Mouse (Mus musculus) limb, embryonic 14.5 days (tissue): ENCODE measurements at regions not wholly inside any gene's neighbourhood (a gene's known extent, or its start where the extent isn't known, plus 50 kb on each side); places are given as distances from the start of the nearest gene placed in this dataset.

Experiments
- ATAC-seq: fragments of 200-750 bp; cut with Nextera tagmentation; 2 replicates; pipeline ENCODE4 v1.8.0; 2017; ENCODE audit warnings: low read depth, moderate number of reproducible peaks, moderate TSS enrichment; ENCODE audit not compliant: low FRiP score
- DNase-seq: peaks from one replicate; pipeline ENCODE4 v3.0.0-alpha.2; 2015; ENCODE audit warnings: low spot score
- H3K27ac ChIP-seq: fragments of 300-500 bp; sonication (generic); replicated peaks from 2 replicates; pipeline ENCODE4 v1.5.1; 2014; ENCODE audit warnings: low read depth, mild to moderate bottlenecking, low read length, moderate library complexity, mixed read lengths
- H3K27me3 ChIP-seq: fragments of 300-500 bp; sonication (generic); 2 replicates; pipeline ENCODE4 v1.6.1; 2014; ENCODE audit warnings: low read length, mixed read lengths; ENCODE audit not compliant: control insufficient read depth, insufficient read depth
- H3K36me3 ChIP-seq: fragments of 300-500 bp; sonication (generic); 2 replicates; pipeline ENCODE4 v1.6.1; 2014; ENCODE audit warnings: mild to moderate bottlenecking, low read length, moderate library complexity, mixed read lengths; ENCODE audit not compliant: control insufficient read depth, insufficient read depth
- H3K4me1 ChIP-seq: fragments of 300-500 bp; sonication (generic); 2 replicates; pipeline ENCODE4 v1.6.1; 2014; ENCODE audit warnings: antibody characterized with exemption, low read length, mixed read lengths; ENCODE audit not compliant: control insufficient read depth, insufficient read depth
- H3K4me2 ChIP-seq: fragments of 300-500 bp; sonication (generic); replicated peaks from 2 replicates; pipeline ENCODE4 v1.6.1; 2014; ENCODE audit warnings: low read depth, mild to moderate bottlenecking, low read length, moderate library complexity; ENCODE audit not compliant: severe bottlenecking
- H3K4me3 ChIP-seq: fragments of 300-500 bp; sonication (generic); replicated peaks from 2 replicates; pipeline ENCODE4 v1.5.1; 2014; ENCODE audit warnings: low read length
- H3K9ac ChIP-seq: fragments of 300-500 bp; sonication (generic); 2 replicates; pipeline ENCODE4 v1.6.1; 2014; ENCODE audit warnings: mild to moderate bottlenecking, low read depth, low read length, moderate library complexity; ENCODE audit not compliant: severe bottlenecking
- H3K9me3 ChIP-seq: fragments of 300-500 bp; sonication (generic); 2 replicates; pipeline ENCODE4 v1.6.1; 2016; ENCODE audit warnings: low read length; ENCODE audit not compliant: control insufficient read depth
- POLR2A ChIP-seq: fragments of 200-500 bp; IDR thresholded peaks from 2 replicates; pipeline ENCODE4 v1.8.0; 2012; ENCODE audit warnings: inconsistent platforms, mild to moderate bottlenecking, moderate library complexity, borderline replicate concordance; ENCODE audit not compliant: insufficient read depth, insufficient read length; ENCODE audit errors: extremely low read depth
- WGBS: fragments of 180-500 bp; shearing (Covaris S2); extraction: QIAGEN DNeasy Blood & Tissue Kit; methylation state at CpG from one replicate; pipeline ENCODE4 v1.1.7; 2014; 5-methylcytosine and 5-hydroxymethylcytosine counted together

DNA sequence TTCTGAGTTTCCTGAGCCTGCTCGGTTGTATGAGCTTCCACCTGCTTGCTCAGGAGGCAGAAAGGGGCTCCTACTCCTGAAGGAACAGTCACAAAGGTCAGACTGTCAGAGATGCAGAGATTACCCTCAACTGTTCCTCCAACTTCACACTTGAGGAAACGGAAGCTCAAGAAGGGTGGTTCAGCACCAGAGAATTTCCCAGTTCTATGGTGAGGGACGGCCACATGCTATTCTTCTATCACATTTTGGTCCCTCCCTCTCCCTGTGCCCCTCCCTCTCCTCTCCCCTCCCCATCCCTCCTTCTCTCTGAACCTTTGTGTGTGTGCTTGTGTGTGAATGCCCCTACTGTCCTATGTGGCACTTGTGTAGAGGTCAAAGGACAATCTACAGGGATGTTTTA is 386.0 kb downstream of the Rps24 start:
- ATAC-seq, result no peak
- no peak for TF ChIP-seq POLR2A
- Histone ChIP-seq H3K4me1 (peaks cover 16% of the 10 kb centered on the region), H3K36me3 (no peaks in the 10 kb centered on the region), H3K4me2 (no peak overlapping the region), H3K9ac (no peak overlapping the region), H3K9me3 (no peaks in the 10 kb centered on the region), H3K27me3 (no peaks in the 10 kb centered on the region), H3K27ac (no peak overlapping the region), H3K4me3 (no peak overlapping the region)
- DNase-seq, result no peak
- 69% methylated on average over 3 of the region's 3 CpGs for WGBS

DNA sequence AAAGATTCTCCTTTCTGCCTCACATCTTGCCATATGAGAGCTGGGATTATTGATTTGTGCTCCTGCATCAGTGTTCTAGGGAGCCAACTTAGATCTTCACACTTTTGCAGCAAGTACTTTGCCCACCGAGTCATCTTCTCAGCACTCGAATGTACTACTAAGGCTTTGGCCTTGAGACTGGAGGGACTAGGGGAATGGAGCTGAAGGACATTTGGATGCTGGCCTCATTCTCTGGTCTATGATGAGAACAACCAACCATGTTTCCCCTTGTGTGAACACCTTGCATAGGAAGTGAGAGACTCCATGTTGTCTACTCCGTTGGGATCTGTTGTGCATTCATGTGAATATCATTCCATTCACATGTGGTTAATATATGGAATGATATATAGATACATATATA is 386.5 kb downstream of the Rps24 start:
- H3K4me3 ChIP-seq, result no peak overlapping the region
- no peaks in the 10 kb centered on the region for H3K27me3 ChIP-seq
- WGBS, result 89% methylated on average over 3 of the region's 3 CpGs
- no peaks in the 10 kb centered on the region for H3K9me3 ChIP-seq
- DNase-seq (no peak), ATAC-seq (no peak)
- H3K36me3 ChIP-seq, result no peaks in the 10 kb centered on the region
- no peak overlapping the region for H3K9ac ChIP-seq
- H3K4me1 ChIP-seq, result peaks cover 12% of the 10 kb centered on the region
- no peak for TF ChIP-seq POLR2A
- no peak overlapping the region for H3K27ac ChIP-seq
- no peak overlapping the region for H3K4me2 ChIP-seq

DNA sequence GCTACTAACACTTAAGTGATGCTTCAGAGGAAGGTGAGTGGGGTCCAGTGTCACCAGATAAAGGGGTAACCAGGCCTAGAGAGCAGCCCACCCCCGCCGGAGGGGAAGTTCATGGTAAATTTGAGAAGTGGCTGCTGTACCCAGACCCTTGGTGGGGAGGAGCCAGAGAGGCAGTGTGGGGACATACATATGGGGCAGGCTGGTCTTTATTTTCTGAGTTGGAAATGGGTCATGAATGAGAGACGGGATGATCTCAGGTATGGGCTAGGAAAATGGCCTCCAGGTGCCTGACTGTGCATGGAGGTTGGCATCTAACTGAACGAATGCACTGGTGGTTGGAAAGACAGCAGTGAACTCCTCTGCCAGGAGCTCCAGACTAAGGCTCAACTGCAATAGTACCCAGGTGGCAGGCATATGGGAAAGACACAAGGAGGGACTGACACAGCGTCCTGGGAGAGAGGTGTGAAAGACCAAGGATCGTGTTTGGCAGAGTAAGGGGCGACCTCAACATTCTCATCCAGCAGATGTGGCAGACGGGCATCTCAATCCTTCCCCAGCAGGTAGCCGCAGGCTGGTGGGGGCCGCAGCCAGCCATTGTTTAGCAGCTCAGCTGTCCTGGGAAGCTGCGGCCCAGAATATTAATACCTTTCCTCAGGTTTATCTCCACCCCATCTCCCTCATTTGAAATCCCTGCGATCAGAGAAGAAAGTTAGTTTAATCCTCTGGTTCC is 387.7 kb downstream of the Rps24 start:
- H3K4me3 ChIP-seq, result no peak overlapping the region
- WGBS, result 59% methylated on average over 12 of the region's 12 CpGs
- H3K9ac ChIP-seq, result no peak overlapping the region
- no peaks in the 10 kb centered on the region for H3K36me3 ChIP-seq
- no peak overlapping the region for H3K27ac ChIP-seq
- H3K27me3 ChIP-seq, result no peaks in the 10 kb centered on the region
- ATAC-seq, result no peak
- no peak for TF ChIP-seq POLR2A
- no peak overlapping the region for H3K4me2 ChIP-seq
- no peak for DNase-seq
- H3K9me3 ChIP-seq, result no peaks in the 10 kb centered on the region
- peaks cover 10% of the 10 kb centered on the region for H3K4me1 ChIP-seq

DNA sequence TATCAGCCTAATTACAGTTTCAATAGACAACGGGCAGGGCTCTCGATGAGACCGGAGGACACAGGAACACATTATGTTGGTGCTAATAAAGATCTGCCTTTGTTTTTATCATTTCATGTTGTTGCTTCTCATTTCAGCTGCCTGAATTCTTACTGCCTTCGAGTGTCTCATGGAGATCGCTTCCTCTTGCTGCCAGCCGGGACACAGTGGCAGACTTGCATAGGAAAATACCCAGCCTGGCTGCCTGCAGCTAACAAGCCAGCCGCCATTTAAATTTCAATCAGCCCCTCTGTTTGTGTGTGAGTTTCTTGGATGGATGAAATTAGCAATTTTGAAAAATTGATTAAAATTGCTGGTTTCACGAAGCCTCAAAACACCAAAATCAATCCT is 388.2 kb downstream of the Rps24 start:
- WGBS, result 71% methylated on average over 8 of the region's 8 CpGs
- ATAC-seq, result no peak
- Histone ChIP-seq H3K4me2 (no peak overlapping the region), H3K36me3 (no peaks in the 10 kb centered on the region), H3K9me3 (no peaks in the 10 kb centered on the region), H3K4me3 (no peak overlapping the region), H3K27me3 (no peaks in the 10 kb centered on the region), H3K4me1 (peaks cover 10% of the 10 kb centered on the region), H3K27ac (no peak overlapping the region), H3K9ac (no peak overlapping the region)
- DNase-seq, result no peak
- TF ChIP-seq POLR2A, result no peak

DNA sequence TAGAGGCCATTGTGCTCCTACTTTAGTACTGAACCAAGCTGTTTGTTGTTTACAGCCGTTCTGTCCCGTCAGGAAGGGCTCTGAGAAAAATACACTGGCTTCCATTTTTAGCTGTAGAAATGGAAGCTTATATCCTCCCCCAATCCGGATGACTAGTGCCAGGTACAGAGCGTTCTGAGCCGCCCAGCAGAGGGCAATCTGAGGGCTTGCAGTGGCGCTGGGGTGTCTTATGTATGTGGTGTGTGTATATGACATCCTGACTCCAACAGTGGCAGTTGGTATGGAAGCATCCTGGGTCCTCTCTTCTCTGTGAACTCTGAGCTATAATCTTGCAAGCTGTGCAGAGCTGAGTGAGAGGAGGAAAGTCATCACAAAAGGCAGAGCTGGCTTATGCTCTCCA is 389.0 kb downstream of the Rps24 start:
- Histone ChIP-seq H3K4me3 (no peak overlapping the region), H3K4me2 (no peak overlapping the region), H3K4me1 (peaks cover 10% of the 10 kb centered on the region), H3K27ac (no peak overlapping the region), H3K9me3 (no peaks in the 10 kb centered on the region; the same call in 1 of the 2 replicates), H3K27me3 (no peaks in the 10 kb centered on the region), H3K9ac (no peak overlapping the region), H3K36me3 (no peaks in the 10 kb centered on the region)
- no peak for DNase-seq
- TF ChIP-seq POLR2A, result no peak
- ATAC-seq, result no peak
- WGBS, result 67% methylated on average over 6 of the region's 6 CpGs
